Mouse (Mus musculus) kidney, postnatal 0 days (tissue): Measurements from ENCODE around the gene Plscr1. TPM values are rescaled to one million over a fixed set of nuclear protein-coding genes. Genes with fewer than 3 reads are reported as not detected.
A peak's percentile ranks its signal among the peaks of the same experiment; 100 is the strongest.

Source experiments
- ATAC-seq: fragments of 200-750 bp; cut with Nextera tagmentation; replicated peaks from 2 replicates; pipeline ENCODE4 v1.8.0; 2017; ENCODE audit warnings: low read depth, moderate number of reproducible peaks, moderate TSS enrichment, moderate library complexity; ENCODE audit not compliant: low FRiP score
- DNase-seq: peaks from one replicate; pipeline ENCODE4 v3.0.0-alpha.2; 2016; ENCODE audit warnings: low spot score
- H3K27ac ChIP-seq: fragments of 300-500 bp; sonication (generic); 2 replicates; pipeline ENCODE4 v1.5.1; 2014; ENCODE audit warnings: mild to moderate bottlenecking
- H3K27me3 ChIP-seq: fragments of 300-500 bp; sonication (generic); 2 replicates; pipeline ENCODE4 v1.6.1; 2014; ENCODE audit warnings: low read length, mixed read lengths; ENCODE audit not compliant: insufficient read depth
- H3K36me3 ChIP-seq: fragments of 300-500 bp; sonication (generic); 2 replicates; pipeline ENCODE4 v1.6.1; 2014; ENCODE audit warnings: low read length, mixed read lengths; ENCODE audit not compliant: insufficient read depth
- H3K4me1 ChIP-seq: fragments of 300-500 bp; sonication (generic); replicated peaks from 2 replicates; pipeline ENCODE4 v1.6.1; 2014; ENCODE audit warnings: antibody characterized with exemption, low read length, mixed read lengths; ENCODE audit not compliant: insufficient read depth
- H3K4me2 ChIP-seq: fragments of 300-500 bp; sonication (generic); 2 replicates; pipeline ENCODE4 v1.6.1; 2014; ENCODE audit warnings: mild to moderate bottlenecking, low read length, moderate library complexity, mixed read lengths
- H3K4me3 ChIP-seq: fragments of 300-500 bp; sonication (generic); replicated peaks from 2 replicates; pipeline ENCODE4 v1.5.1; 2014; ENCODE audit warnings: low read depth, low read length
- H3K9ac ChIP-seq: fragments of 300-500 bp; sonication (generic); 2 replicates; pipeline ENCODE4 v1.6.1; 2014; ENCODE audit warnings: low read depth, low read length
- H3K9me3 ChIP-seq: fragments of 300-500 bp; sonication (generic); replicated peaks from 2 replicates; pipeline ENCODE4 v1.6.1; 2016; ENCODE audit warnings: low read length, inconsistent platforms, mixed read lengths
- CTCF ChIP-seq: IDR thresholded peaks from 2 replicates; pipeline ENCODE4 v1.5.1; 2016; ENCODE audit warnings: antibody characterized with exemption, low read depth, mild to moderate bottlenecking, moderate library complexity
- WGBS: fragments of 180-500 bp; shearing (Covaris S2); extraction: QIAGEN DNeasy Blood & Tissue Kit; methylation state at CpG from one replicate; pipeline ENCODE4 v1.1.7; 2014; 5-methylcytosine and 5-hydroxymethylcytosine counted together
- polyA plus RNA-seq: library from polyadenylated mRNA; unstranded; fragments of >200 nt; fragmentation: Nextera tagmentation; extraction: Ambion mirVana; gene quantifications from 2 replicates; pipeline ENCODE4 v1.2.1, GENCODE M21; 2015

Plscr1 gene
- polyA plus RNA-seq, 1 experiment from 2014 or later: 108 TPM

DNA sequence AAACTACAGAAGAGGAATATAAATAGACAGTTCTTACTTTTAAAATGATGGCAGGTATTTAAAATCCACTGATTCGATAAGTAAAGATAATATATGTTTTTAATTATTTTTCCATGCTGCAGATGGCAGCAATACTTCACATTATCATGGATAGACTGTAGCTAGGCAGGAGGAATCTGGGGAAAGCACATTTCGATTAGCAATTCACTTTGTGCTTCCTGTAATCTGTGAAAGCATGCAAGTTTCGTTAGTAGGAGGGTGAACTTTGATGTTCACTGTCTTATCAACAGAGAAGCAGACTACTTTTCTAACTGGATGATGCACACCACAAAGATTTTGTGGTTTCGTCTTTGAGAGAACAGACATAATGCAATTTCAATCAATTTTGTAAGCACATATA is 32.1 kb upstream of the Plscr1 start:
- TF ChIP-seq CTCF: peak; percentile 48; the same call in 1 of the 2 replicates
- H3K27ac ChIP-seq: no peak overlapping the region
- H3K4me1 ChIP-seq: no peaks in the 10 kb centered on the region
- no peak overlapping the region for H3K4me2 ChIP-seq
- H3K9ac ChIP-seq: no peak overlapping the region
- DNase-seq (peak; percentile 65), ATAC-seq (no peak)
- H3K9me3 ChIP-seq: no peaks in the 10 kb centered on the region
- no peaks in the 10 kb centered on the region for H3K27me3 ChIP-seq
- WGBS: 52% methylated on average over 4 of the region's 4 CpGs
- H3K36me3 ChIP-seq: no peaks in the 10 kb centered on the region
- no peak overlapping the region for H3K4me3 ChIP-seq

GRCm38 (mm10) chr9:92217896-92218295 is 31.7 kb upstream of the Plscr1 start:
- Histone ChIP-seq H3K4me2 (no peak overlapping the region), H3K36me3 (no peaks in the 10 kb centered on the region), H3K27me3 (no peaks in the 10 kb centered on the region), H3K9me3 (no peaks in the 10 kb centered on the region), H3K9ac (no peak overlapping the region), H3K4me3 (no peak overlapping the region), H3K27ac (no peak overlapping the region), H3K4me1 (no peaks in the 10 kb centered on the region)
- no peak for ATAC-seq
- DNase-seq: no peak
- no peak for TF ChIP-seq CTCF
- WGBS: 88% methylated on average over 2 of the region's 2 CpGs

DNA sequence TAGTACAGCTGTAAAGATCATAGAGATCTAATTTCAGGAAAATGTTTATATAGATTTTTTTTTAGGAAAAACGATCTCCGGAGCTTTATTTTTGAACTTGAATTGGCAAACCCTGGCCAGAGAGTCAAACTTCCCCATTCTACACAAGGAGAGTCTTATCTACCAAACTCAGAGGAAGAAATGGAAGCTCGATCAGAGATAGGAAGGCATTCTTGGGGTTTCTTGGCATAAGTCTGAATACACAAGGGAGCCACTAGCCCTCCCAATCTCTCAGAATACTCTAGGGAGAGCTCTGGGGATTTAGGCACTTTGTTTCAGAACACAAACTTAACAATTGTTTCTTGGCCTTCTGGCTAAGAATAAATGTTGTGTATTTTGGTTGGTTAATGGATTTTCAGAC is 29.4 kb upstream of the Plscr1 start:
- Histone ChIP-seq H3K9me3 (no peaks in the 10 kb centered on the region), H3K4me2 (no peak overlapping the region), H3K36me3 (no peaks in the 10 kb centered on the region), H3K9ac (no peak overlapping the region), H3K4me3 (no peak overlapping the region), H3K27ac (no peak overlapping the region), H3K4me1 (no peaks in the 10 kb centered on the region), H3K27me3 (no peaks in the 10 kb centered on the region)
- ATAC-seq (no peak), DNase-seq (no peak)
- 40% methylated on average over 3 of the region's 3 CpGs for WGBS
- TF ChIP-seq CTCF: no peak

- no peaks in the 10 kb centered on the region for H3K9me3 ChIP-seq
- no peak overlapping the region for H3K9ac ChIP-seq
- H3K27me3 ChIP-seq: no peaks in the 10 kb centered on the region
- TF ChIP-seq CTCF: no peak
- H3K4me2 ChIP-seq: no peak overlapping the region
- ATAC-seq (no peak), DNase-seq (no peak)
- no peaks in the 10 kb centered on the region for H3K36me3 ChIP-seq
- no peak overlapping the region for H3K27ac ChIP-seq
- H3K4me1 ChIP-seq: no peaks in the 10 kb centered on the region
- no peak overlapping the region for H3K4me3 ChIP-seq
These were observed 28.1 kb upstream of the Plscr1 start for GRCm38 (mm10) chr9:92221480-92221879.

DNA sequence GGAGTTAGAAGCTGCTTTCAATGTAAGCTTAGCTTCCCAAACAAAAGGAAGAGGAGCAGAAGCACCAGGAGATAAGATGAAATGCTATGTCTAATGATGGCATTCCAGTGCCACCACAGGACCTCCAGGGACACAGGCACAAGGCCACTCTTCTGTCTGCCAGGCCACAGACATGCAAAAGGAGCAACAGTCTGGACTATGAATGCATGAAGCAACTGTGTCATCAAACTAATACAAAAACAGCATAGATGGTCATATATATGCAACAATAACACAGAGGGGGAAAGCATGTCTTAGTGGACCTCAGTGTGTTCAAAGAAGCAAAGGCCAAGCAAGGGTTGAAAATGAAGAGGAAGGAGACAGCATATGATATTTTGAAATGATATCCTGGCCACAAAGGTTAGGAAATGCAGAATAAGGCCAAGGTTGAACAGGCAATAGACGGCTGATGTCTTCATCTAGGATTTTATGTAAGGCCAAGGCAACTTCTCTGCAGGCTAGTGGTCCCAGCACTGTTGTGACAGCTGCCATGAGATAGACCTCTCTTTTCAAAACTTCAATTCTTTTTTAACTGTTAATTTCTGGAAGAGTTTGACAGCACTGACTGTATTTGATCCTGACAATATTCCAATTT is 24.8 kb upstream of the Plscr1 start:
- Histone ChIP-seq H3K27ac (no peak overlapping the region), H3K4me2 (no peak overlapping the region), H3K9ac (no peak overlapping the region), H3K27me3 (no peaks in the 10 kb centered on the region), H3K9me3 (no peaks in the 10 kb centered on the region), H3K36me3 (no peaks in the 10 kb centered on the region), H3K4me3 (no peak overlapping the region), H3K4me1 (no peaks in the 10 kb centered on the region)
- ATAC-seq (no peak), DNase-seq (no peak)
- 85% methylated on average over 1 of the region's 1 CpGs for WGBS
- no peak for TF ChIP-seq CTCF

GRCm38 (mm10) chr9:92226127-92226655 is 23.4 kb upstream of the Plscr1 start:
- WGBS: 74% methylated on average over 3 of the region's 3 CpGs

GRCm38 (mm10) chr9:92226795-92227194 is 22.8 kb upstream of the Plscr1 start:
- H3K27ac ChIP-seq: no peak overlapping the region
- H3K4me1 ChIP-seq: no peaks in the 10 kb centered on the region
- H3K9me3 ChIP-seq: no peaks in the 10 kb centered on the region
- ATAC-seq (no peak), DNase-seq (no peak)
- TF ChIP-seq CTCF: no peak
- no peak overlapping the region for H3K4me3 ChIP-seq
- 87% methylated on average over 3 of the region's 3 CpGs for WGBS
- H3K9ac ChIP-seq: no peak overlapping the region
- H3K36me3 ChIP-seq: no peaks in the 10 kb centered on the region
- H3K27me3 ChIP-seq: no peaks in the 10 kb centered on the region
- no peak overlapping the region for H3K4me2 ChIP-seq

More at GRCm38 (mm10) chr9:92226127-92226655, 23.4 kb upstream of the Plscr1 start:
- no peak overlapping the region for H3K4me3 ChIP-seq
- H3K36me3 ChIP-seq: no peaks in the 10 kb centered on the region
- H3K9ac ChIP-seq: no peak overlapping the region
- ATAC-seq (no peak), DNase-seq (no peak)
- TF ChIP-seq CTCF: no peak
- H3K4me2 ChIP-seq: no peak overlapping the region
- H3K27me3 ChIP-seq: no peaks in the 10 kb centered on the region
- no peaks in the 10 kb centered on the region for H3K9me3 ChIP-seq
- no peak overlapping the region for H3K27ac ChIP-seq
- H3K4me1 ChIP-seq: no peaks in the 10 kb centered on the region
